Mouse (Mus musculus) CH12.LX (cell line): Measurements from ENCODE around the gene Sumo2. TPM values are rescaled to one million over a fixed set of nuclear protein-coding genes. Genes with fewer than 3 reads are reported as not detected.

Experiments used
- DNase-seq: peaks from one replicate; pipeline ENCODE4 v3.0.0-alpha.2; 2013; ENCODE audit errors: extremely low read depth
- H3K27ac ChIP-seq: 2 replicates; pipeline ENCODE4 v1.5.1; 2012; ENCODE audit warnings: low read depth, mild to moderate bottlenecking, control low read depth, moderate library complexity; ENCODE audit not compliant: insufficient read depth
- H3K27me3 ChIP-seq: replicated peaks from 2 replicates; pipeline ENCODE3; 2012; ENCODE audit warnings: inconsistent platforms
- H3K36me3 ChIP-seq, 2 experiments: replicated peaks in 1 of 2; 2 replicates each; pipeline versions ENCODE3 to v1.6.1; 2012; ENCODE audit warnings: inconsistent platforms in 1 of 2, low read length in 1 of 2, mild to moderate bottlenecking in 1 of 2, mixed read lengths in 1 of 2, moderate library complexity in 1 of 2; ENCODE audit not compliant: control insufficient read depth in 1 of 2, insufficient read depth in 1 of 2
- H3K4me1 ChIP-seq, 2 experiments: 2 replicates each; pipeline ENCODE4 v1.6.1; 2012; ENCODE audit warnings: inconsistent platforms in 1 of 2, moderate library complexity in 1 of 2; ENCODE audit not compliant: insufficient read depth in 2 of 2, control insufficient read depth in 1 of 2
- H3K4me2 ChIP-seq: 2 replicates; pipeline ENCODE4 v1.6.1; 2012; ENCODE audit warnings: low read depth, mild to moderate bottlenecking, control low read depth; ENCODE audit not compliant: poor library complexity, insufficient read depth, severe bottlenecking
- H3K4me3 ChIP-seq, 3 experiments: fragments of 150-350 bp in 1 of 3; sonication (generic) in 1 of 3; replicated peaks in 1 of 3; 2 replicates each; pipeline versions ENCODE3 to v1.5.1; 2011 to 2012; ENCODE audit warnings: low read depth in 2 of 3, low read length in 2 of 3, mild to moderate bottlenecking in 2 of 3, moderate library complexity in 2 of 3, control low read depth in 1 of 3, improper control_type of control experiment in 1 of 3, inconsistent platforms in 1 of 3, mixed read lengths in 1 of 3; ENCODE audit not compliant: poor library complexity in 1 of 3
- H3K79me2 ChIP-seq: replicated peaks from 2 replicates; pipeline ENCODE4 v1.6.1; 2012; ENCODE audit warnings: mild to moderate bottlenecking, moderate library complexity; ENCODE audit not compliant: control insufficient read depth, poor library complexity, insufficient read depth, severe bottlenecking; ENCODE audit errors: extremely low read depth
- H3K9ac ChIP-seq: 2 replicates; pipeline ENCODE4 v1.6.1; 2012; ENCODE audit warnings: low read depth, mild to moderate bottlenecking, control low read depth, moderate library complexity; ENCODE audit not compliant: insufficient read depth
- H3K9me3 ChIP-seq: replicated peaks from 2 replicates; pipeline ENCODE3; 2012; ENCODE audit warnings: low read length, inconsistent platforms, mixed read lengths
- CHD1 ChIP-seq: IDR thresholded peaks from 2 replicates; pipeline ENCODE4 v1.6.1; 2012; ENCODE audit warnings: low read depth, low read length, improper control_type of control experiment, inconsistent platforms
- CTCF ChIP-seq, 2 experiments: IDR thresholded peaks in 1 of 2; conservative IDR thresholded peaks in 1 of 2; 2 replicates each; pipeline ENCODE4 v1.5.1; 2011 to 2012; ENCODE audit warnings: low read depth in 2 of 2, low read length in 2 of 2, improper control_type of control experiment in 1 of 2, inconsistent platforms in 1 of 2, mild to moderate bottlenecking in 1 of 2, moderate library complexity in 1 of 2
- E2F4 ChIP-seq: IDR thresholded peaks from 2 replicates; pipeline ENCODE4 v1.6.1; 2011; ENCODE audit warnings: low read depth, low read length, improper control_type of control experiment; ENCODE audit not compliant: insufficient replicate concordance
- ELF1 ChIP-seq: IDR thresholded peaks from 2 replicates; pipeline ENCODE4 v1.6.1; 2014; ENCODE audit warnings: low read depth, mild to moderate bottlenecking, inconsistent platforms, low read length, improper control_type of control experiment
- EP300 ChIP-seq: IDR thresholded peaks from 2 replicates; pipeline ENCODE4 v1.6.1; 2011; ENCODE audit warnings: low read length, improper control_type of control experiment
- GABPA ChIP-seq: IDR thresholded peaks from 2 replicates; pipeline ENCODE4 v1.6.1; 2012; ENCODE audit warnings: low read depth, low read length, improper control_type of control experiment, inconsistent platforms; ENCODE audit not compliant: insufficient replicate concordance
- IRF4 ChIP-seq: IDR thresholded peaks from 2 replicates; pipeline ENCODE4 v1.6.1; 2014; ENCODE audit warnings: low read depth, mild to moderate bottlenecking, inconsistent platforms, low read length, improper control_type of control experiment
- JUND ChIP-seq: conservative IDR thresholded peaks from 2 replicates; pipeline ENCODE4 v1.6.1; 2011; ENCODE audit warnings: low read depth, low read length, improper control_type of control experiment
- KAT2A ChIP-seq: IDR thresholded peaks from 2 replicates; pipeline ENCODE4 v1.6.1; 2012; ENCODE audit warnings: low read length, improper control_type of control experiment, inconsistent platforms; ENCODE audit not compliant: insufficient replicate concordance
- MAX ChIP-seq: IDR thresholded peaks from 2 replicates; pipeline ENCODE4 v1.6.1; 2011; ENCODE audit warnings: low read length, improper control_type of control experiment
- MAZ ChIP-seq: IDR thresholded peaks from 2 replicates; pipeline ENCODE4 v1.6.1; 2012; ENCODE audit warnings: low read depth, mild to moderate bottlenecking, inconsistent platforms, low read length, improper control_type of control experiment, moderate library complexity
- MEF2A ChIP-seq: IDR thresholded peaks from 2 replicates; pipeline ENCODE4 v1.6.1; 2014; ENCODE audit warnings: low read depth, mild to moderate bottlenecking, inconsistent platforms, low read length, improper control_type of control experiment, borderline replicate concordance
- MXI1 ChIP-seq: IDR thresholded peaks from 2 replicates; pipeline ENCODE4 v1.6.1; 2011; ENCODE audit warnings: mild to moderate bottlenecking, low read depth, low read length, improper control_type of control experiment
- NRF1 ChIP-seq: IDR thresholded peaks from 2 replicates; pipeline ENCODE4 v1.6.1; 2014; ENCODE audit warnings: low read depth, mild to moderate bottlenecking, inconsistent platforms, low read length, improper control_type of control experiment, moderate library complexity
- POLR2A ChIP-seq: IDR thresholded peaks from 2 replicates; pipeline ENCODE4 v1.6.1; 2011; ENCODE audit warnings: low read depth, mild to moderate bottlenecking, improper control_type of control experiment, low read length
- RCOR1 ChIP-seq: conservative IDR thresholded peaks from 2 replicates; pipeline ENCODE4 v1.6.1; 2012; ENCODE audit warnings: low read depth, mild to moderate bottlenecking, inconsistent platforms, low read length, improper control_type of control experiment
- SIN3A ChIP-seq: IDR thresholded peaks from 2 replicates; pipeline ENCODE4 v1.6.1; 2012; ENCODE audit warnings: low read length, improper control_type of control experiment, inconsistent platforms
- SMC3 ChIP-seq: IDR thresholded peaks from 2 replicates; pipeline ENCODE4 v1.6.1; 2011; ENCODE audit warnings: low read depth, low read length, improper control_type of control experiment
- TBP ChIP-seq: conservative IDR thresholded peaks from 2 replicates; pipeline ENCODE4 v1.6.1; 2011; ENCODE audit warnings: low read depth, low read length, improper control_type of control experiment
- TCF12 ChIP-seq: IDR thresholded peaks from 2 replicates; pipeline ENCODE4 v1.6.1; 2014; ENCODE audit warnings: low read depth, mild to moderate bottlenecking, inconsistent platforms, low read length, improper control_type of control experiment
- UBTF ChIP-seq: IDR thresholded peaks from 2 replicates; pipeline ENCODE4 v1.6.1; 2012; ENCODE audit warnings: low read depth, mild to moderate bottlenecking, inconsistent platforms, low read length, improper control_type of control experiment, moderate library complexity
- ZKSCAN1 ChIP-seq: IDR thresholded peaks from 2 replicates; pipeline ENCODE4 v1.6.1; 2012; ENCODE audit warnings: low read depth, inconsistent platforms, low read length, improper control_type of control experiment, borderline replicate concordance
- ZMIZ1 ChIP-seq: IDR thresholded peaks from 2 replicates; pipeline ENCODE4 v1.6.1; 2012; ENCODE audit warnings: low read depth, mild to moderate bottlenecking, inconsistent platforms, low read length, improper control_type of control experiment
- ZNF384 ChIP-seq: IDR thresholded peaks from 2 replicates; pipeline ENCODE4 v1.6.1; 2012; ENCODE audit warnings: low read depth, low read length, improper control_type of control experiment, inconsistent platforms
- dilution Hi-C: fragments of 300-500 bp; cut with MboI; formaldehyde crosslinking; loops from 2 replicates; pipeline ENCODE4 v1.14.3; 2020; ENCODE audit warnings: low sequenced_read_pairs; ENCODE audit not compliant: extremely low pct_unique_long_range_greater_than_20kb, extremely low pct_ligation_motif_present
- in situ Hi-C: fragments of 300-500 bp; cut with MboI; formaldehyde crosslinking; loops from 3 replicates; pipeline ENCODE4 v1.14.3; 2019; ENCODE audit warnings: low sequenced_read_pairs, low pct_ligation_motif_present, low pct_unique_long_range_greater_than_20kb, mixed read lengths
- polyA plus RNA-seq: library from polyadenylated mRNA; unstranded; fragments of >175 nt; gene quantifications from 2 replicates; pipeline ENCODE4 v1.2.1, GENCODE M21; 2012; ENCODE audit warnings: low read depth; ENCODE audit not compliant: insufficient read length
- total RNA-seq, 2 experiments: library from RNA; depleted of rRNA; stranded (reverse); fragments of 300-350 nt in 1 of 2; fragments of >200 nt in 1 of 2; gene quantifications; 2 replicates each; pipeline ENCODE4 v1.2.3; 2012 to 2014

The Sumo2 gene
- total and polyA plus RNA-seq, 3 experiments, result 480 to 1,752 (median 1,020) TPM

- TF ChIP-seq MEF2A (peak; percentile 73; the same call in 1 of the 2 replicates), SIN3A (0 out of 2 replicates have a peak, but pooled peaks have one; percentile 5), ZMIZ1 (peak; percentile 16; the same call in 1 of the 2 replicates), CHD1 (no peak), MXI1 (peak; percentile 59), MAX (peak; percentile 65; the same call in 1 of the 2 replicates), JUND (0 out of 2 replicates have a peak, but pooled peaks have one; percentile 14), TBP (no peak; the same call in 1 of the 2 replicates), IRF4 (peak; percentile 87), EP300 (peak; percentile 66), ELF1 (no peak), TCF12 (peak; percentile 59), UBTF (no peak), E2F4 (no peak), GABPA (no peak), CTCF (conservative IDR thresholded peaks at IDR 0.05 in 1 of 2, IDR thresholded peaks at IDR 0.05 in 1 of 2; ENCODE audit: low read depth in 2 of 2, low read length in 2 of 2) (no peak), SMC3 (0 out of 2 replicates have a peak, but pooled peaks have one; percentile 1), RCOR1 (no peak), KAT2A (no peak)
- TF ChIP-seq, all 38 proteins: peak for 18
Observed at GRCm38 (mm10) chr11:115582913-115583606, 47.0 kb upstream of the Sumo2 start (continued).

GRCm38 (mm10) chr11:115579080-115579479, 43.0 kb upstream of the Sumo2 start:
- Histone ChIP-seq H3K36me3 (peaks cover 63 to 72% of the 10 kb centered on the region in 2 experiments), H3K27me3 (no peaks in the 10 kb centered on the region), H3K9ac (no peak overlapping the region), H3K79me2 (peaks cover 3% of the 10 kb centered on the region), H3K4me3 (no peak overlapping the region), H3K9me3 (peaks cover 3% of the 10 kb centered on the region), H3K4me2 (no peak overlapping the region), H3K27ac (peak overlapping the region; percentile 47; the same call in 1 of the 2 replicates), H3K4me1 (peaks cover 19 to 55% of the 10 kb centered on the region in 2 experiments)
- no peak for DNase-seq
- dilution Hi-C loops (no loop called here), in situ Hi-C loops (no loop called here)
- TF ChIP-seq SMC3 (no peak), MAZ (no peak), POLR2A (no peak), CHD1 (no peak), JUND (no peak), ZNF384 (no peak), UBTF (no peak), ZKSCAN1 (no peak), E2F4 (no peak), NRF1 (no peak)
